8 mouse cellular contexts compared by ENCODE assay signal in the genomic region with DNA sequence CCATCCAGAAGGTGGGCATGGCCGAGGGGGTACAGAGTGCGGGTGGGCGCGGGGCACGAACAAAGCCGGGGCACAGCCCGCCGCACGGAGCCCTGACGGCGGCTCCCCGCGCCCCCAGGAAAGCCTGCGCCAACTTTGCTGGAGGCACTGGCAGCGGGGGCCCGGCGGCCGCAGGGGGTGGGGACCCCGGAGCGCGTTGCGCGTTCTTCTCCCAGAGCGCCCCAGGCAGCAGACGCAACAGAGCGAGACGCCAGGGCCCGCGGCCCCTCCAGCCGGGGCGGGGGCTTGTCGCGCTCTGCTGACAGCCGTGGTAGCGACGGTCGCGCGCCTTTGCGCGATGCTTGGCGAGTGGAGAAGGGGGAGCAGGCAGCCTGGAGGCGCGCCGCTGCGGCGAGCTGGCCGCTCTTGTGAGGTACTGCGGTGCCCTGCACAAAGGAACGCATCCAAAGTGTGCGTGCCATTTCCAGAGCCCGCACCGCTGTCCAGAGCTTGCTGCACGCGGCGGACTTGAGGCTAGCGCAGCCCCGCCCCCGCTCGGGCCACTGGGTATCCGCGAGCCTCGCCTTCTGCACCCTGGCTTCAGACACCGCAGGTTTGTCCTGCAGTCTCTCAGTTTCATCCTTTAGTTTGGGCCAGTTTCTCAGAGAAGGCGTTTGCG. TPM values are rescaled to one million over a fixed set of nuclear protein-coding genes. Genes with fewer than 3 reads are reported as not detected.
A peak's percentile ranks its signal among the peaks of the same experiment; 100 is the strongest.
DNase-seq lines count a peak whose midpoint lies in the region; ATAC-seq and TF ChIP-seq lines count a peak whose summit lies in the region.

No protein-coding gene starts in this region.

- H3K9ac ChIP-seq in forebrain, embryonic 11.5 days (ENCODE audit: low read length): peak overlapping the region; percentile 89

- H3K9me3 ChIP-seq in G1E (replicated peaks): no peaks in the 10 kb centered on the region
- no peaks in the 10 kb centered on the region for H3K9me3 ChIP-seq in forebrain, embryonic 11.5 days (ENCODE audit: control insufficient read depth, low read length)
- no peaks in the 10 kb centered on the region for H3K9me3 ChIP-seq in hindbrain, embryonic 10.5 days

- H3K27me3 ChIP-seq in G1E (ENCODE audit: insufficient read depth, low read length): peaks cover 8% of the 10 kb centered on the region; the same call in 1 of the 2 replicates
- no peaks in the 10 kb centered on the region for H3K27me3 ChIP-seq in forebrain, embryonic 11.5 days (ENCODE audit: control insufficient read depth, insufficient read depth, low read length)
- H3K27me3 ChIP-seq in hindbrain, embryonic 10.5 days (ENCODE audit: insufficient read depth, poor library complexity, severe bottlenecking): no peaks in the 10 kb centered on the region

- peak overlapping the region; percentile 84 for H3K27ac ChIP-seq in forebrain, embryonic 11.5 days (ENCODE audit: low read depth, low read length)
- peak overlapping the region; percentile 97 for H3K27ac ChIP-seq in hindbrain, embryonic 10.5 days

- no peak for ATAC-seq in G1E (ENCODE audit: extremely low read depth, insufficient number of reproducible peaks, low FRiP score, poor library complexity, severe bottlenecking)
- ATAC-seq in forebrain, embryonic 11.5 days (replicated peaks; ENCODE audit: low FRiP score): peak; percentile 52

- H3K4me3 ChIP-seq in G1E (ENCODE audit: low read depth, low read length): peak overlapping the region; percentile 95
- peak overlapping the region; percentile 98 for H3K4me3 ChIP-seq in forebrain, embryonic 11.5 days (ENCODE audit: low read depth, low read length)
- H3K4me3 ChIP-seq in hindbrain, embryonic 10.5 days: peak overlapping the region; percentile 99

- H3K4me2 ChIP-seq in forebrain, embryonic 11.5 days (ENCODE audit: low read depth, low read length, severe bottlenecking): peak overlapping the region; percentile 71

- DNase-seq in G1E (ENCODE audit: low spot score): peak; percentile 74
- DNase-seq in adrenal gland, postnatal 4 days (ENCODE audit: low spot score in 2 of 2): peak; percentile 37 to 39
- peak; percentile 86 for DNase-seq in forebrain, embryonic 11.5 days (ENCODE audit: low spot score)
- peak; percentile 76 for DNase-seq in hindbrain, embryonic 10.5 days (ENCODE audit: low spot score)
- DNase-seq in layer of hippocampus, postnatal 25 days (ENCODE audit: extremely low spot score in 1 of 2, low spot score in 1 of 2): peak; percentile 47 to 72
- peak; percentile 46 for DNase-seq in lung, postnatal 36 days
- DNase-seq in right cerebral cortex, adult 18-20 months: peak; percentile 63
- DNase-seq in urinary bladder, postnatal 4 days (ENCODE audit: low spot score in 2 of 2): peak; percentile 54 to 66

- WGBS in forebrain, embryonic 11.5 days: under 1% methylated on average over 63 of the region's 66 CpGs
- WGBS in hindbrain, embryonic 10.5 days: under 1% methylated on average over 66 of the region's 66 CpGs

- H3K36me3 ChIP-seq in G1E (replicated peaks): peaks cover 60% of the 10 kb centered on the region
- H3K36me3 ChIP-seq in forebrain, embryonic 11.5 days (ENCODE audit: control insufficient read depth, insufficient read depth, low read length): peaks cover 6% of the 10 kb centered on the region
- H3K36me3 ChIP-seq in hindbrain, embryonic 10.5 days: peaks cover 43% of the 10 kb centered on the region

- no peak for TF ChIP-seq CTCF in G1E (IDR thresholded peaks at IDR 0.05; ENCODE audit: low read depth, low read length)

- peaks cover 45% of the 10 kb centered on the region for H3K4me1 ChIP-seq in G1E (ENCODE audit: insufficient read depth, low read depth, low read length)
- H3K4me1 ChIP-seq in forebrain, embryonic 11.5 days (replicated peaks; ENCODE audit: control insufficient read depth, insufficient read depth, low read length): peaks cover 4% of the 10 kb centered on the region; the same call in 1 of the 2 replicates
- H3K4me1 ChIP-seq in hindbrain, embryonic 10.5 days (replicated peaks): peaks cover 49% of the 10 kb centered on the region

RNA-seq across cellular contexts. Expression of gene Ss18l1, which starts 0.7 kb away (rescaled TPM):
- total RNA-seq in G1E (2014; fragmentation: Nextera tagmentation): 3.7 and 4.3 TPM in 2 replicates
- 3.9 and 4.2 TPM in 2 replicates for total RNA-seq in G1E (2017)
- 2.4 and 2.5 TPM in 2 replicates for polyA plus RNA-seq in G1E (2012)
- 1 to 10 TPM; 8.9 to 9.6 TPM for total RNA-seq in adrenal gland, postnatal 4 days (2021)
- 16.8 and 17.8 TPM in 2 replicates for polyA plus RNA-seq in forebrain, embryonic 11.5 days (2014; fragmentation: Nextera tagmentation; extraction: Ambion mirVana)
- 10.0 and 14.7 TPM in 2 replicates for polyA plus RNA-seq in hindbrain, embryonic 10.5 days (2016; fragmentation: Nextera tagmentation; extraction: Ambion mirVana)
- 10 to 100 TPM; 37.7 to 43.3 TPM for total RNA-seq in layer of hippocampus, postnatal 25 days (2021)

RNA-seq across cellular contexts. Expression of gene Psma7, which starts 0.8 kb away (rescaled TPM):
- total RNA-seq in G1E (2014; fragmentation: Nextera tagmentation) (144 and 148 TPM in 2 replicates), G1E (2017) (305 TPM in 2 replicates)
- polyA plus RNA-seq in G1E (2012): 81.2 and 94.1 TPM in 2 replicates
- total RNA-seq in adrenal gland, postnatal 4 days (2021): 100 to 1,000 TPM; 245 to 248 TPM
- 681 and 714 TPM in 2 replicates for polyA plus RNA-seq in forebrain, embryonic 11.5 days (2014; fragmentation: Nextera tagmentation; extraction: Ambion mirVana)
- polyA plus RNA-seq in hindbrain, embryonic 10.5 days (2016; fragmentation: Nextera tagmentation; extraction: Ambion mirVana): 794 and 830 TPM in 2 replicates
- 100 to 1,000 TPM; 181 to 185 TPM for total RNA-seq in layer of hippocampus, postnatal 25 days (2021)

RNA-seq across cellular contexts. Expression of gene Lsm14b, which starts 18.2 kb away (rescaled TPM):
- 19.9 and 27.5 TPM in 2 replicates for total RNA-seq in G1E (2014; fragmentation: Nextera tagmentation)
- total RNA-seq in G1E (2017): 39.2 and 41.1 TPM in 2 replicates
- 44.4 and 57.6 TPM in 2 replicates for polyA plus RNA-seq in G1E (2012)
- 10 to 100 TPM; 45.3 to 47.4 TPM for total RNA-seq in adrenal gland, postnatal 4 days (2021)
- 7.5 and 8.9 TPM in 2 replicates for polyA plus RNA-seq in forebrain, embryonic 11.5 days (2014; fragmentation: Nextera tagmentation; extraction: Ambion mirVana)
- polyA plus RNA-seq in hindbrain, embryonic 10.5 days (2016; fragmentation: Nextera tagmentation; extraction: Ambion mirVana): 9.4 and 12.9 TPM in 2 replicates
- total RNA-seq in layer of hippocampus, postnatal 25 days (2021): 100 to 1,000 TPM; 101 to 108 TPM

RNA-seq across cellular contexts. Expression of gene Mtg2, which starts 27.4 kb away (rescaled TPM):
- total RNA-seq in G1E (2014; fragmentation: Nextera tagmentation) (11.0 and 12.3 TPM in 2 replicates), G1E (2017) (21.7 and 24.8 TPM in 2 replicates)
- 12.9 and 14.8 TPM in 2 replicates for polyA plus RNA-seq in G1E (2012)
- 10 to 100 TPM; 16.4 to 17.7 TPM for total RNA-seq in adrenal gland, postnatal 4 days (2021)
- 32.3 and 34.8 TPM in 2 replicates for polyA plus RNA-seq in forebrain, embryonic 11.5 days (2014; fragmentation: Nextera tagmentation; extraction: Ambion mirVana)
- polyA plus RNA-seq in hindbrain, embryonic 10.5 days (2016; fragmentation: Nextera tagmentation; extraction: Ambion mirVana): 33.9 TPM in 2 replicates
- total RNA-seq in layer of hippocampus, postnatal 25 days (2021): 10 to 100 TPM; 17.6 to 17.9 TPM
